Mouse (Mus musculus) E14TG2a.4 (cell line): Measurements from ENCODE around the gene Cnot6.
A peak's percentile ranks its signal among the peaks of the same experiment; 100 is the strongest.

Experiments
- H3K27me3 ChIP-seq: 2 replicates; pipeline ENCODE4 v1.6.1; 2014; ENCODE audit warnings: low read length, control low read depth; ENCODE audit not compliant: insufficient read depth
- H3K36me3 ChIP-seq: 2 replicates; pipeline ENCODE4 v1.6.1; 2014; ENCODE audit warnings: low read length, control low read depth; ENCODE audit not compliant: insufficient read depth
- H3K4me1 ChIP-seq: replicated peaks from 2 replicates; pipeline ENCODE4 v1.6.1; 2014; ENCODE audit warnings: low read depth, low read length, control low read depth
- H3K4me3 ChIP-seq: replicated peaks from 2 replicates; pipeline ENCODE4 v1.5.1; 2014; ENCODE audit warnings: mild to moderate bottlenecking, low read length
- H3K9me3 ChIP-seq: 2 replicates; pipeline ENCODE4 v1.6.1; 2014; ENCODE audit warnings: low read length, control low read depth
- CTCF ChIP-seq: conservative IDR thresholded peaks from 2 replicates; pipeline ENCODE4 v1.5.1; 2014; ENCODE audit warnings: low read length
- NANOG ChIP-seq: IDR thresholded peaks from 2 replicates; pipeline ENCODE4 v1.6.1; 2014; ENCODE audit warnings: borderline replicate concordance, low read length, mixed read lengths
- POU5F1 ChIP-seq: IDR thresholded peaks from 2 replicates; pipeline ENCODE4 v1.6.1; 2014; ENCODE audit warnings: low read length, borderline replicate concordance

Cnot6 gene

GRCm38 (mm10) chr11:49665462-49665861, 47.1 kb downstream of the Cnot6 start:
- H3K4me3 ChIP-seq = no peak overlapping the region
- H3K9me3 ChIP-seq = no peaks in the 10 kb centered on the region
- no peak for TF ChIP-seq NANOG
- no peak for TF ChIP-seq CTCF
- TF ChIP-seq POU5F1 = no peak
- H3K36me3 ChIP-seq = peaks cover 33% of the 10 kb centered on the region
- no peaks in the 10 kb centered on the region for H3K27me3 ChIP-seq
- H3K4me1 ChIP-seq = peaks cover 54% of the 10 kb centered on the region

- Histone ChIP-seq H3K27me3 (no peaks in the 10 kb centered on the region), H3K9me3 (no peaks in the 10 kb centered on the region), H3K4me3 (no peak overlapping the region), H3K4me1 (peaks cover 64% of the 10 kb centered on the region), H3K36me3 (peaks cover 25% of the 10 kb centered on the region)
- TF ChIP-seq CTCF (no peak), POU5F1 (no peak), NANOG (no peak)
Measured at GRCm38 (mm10) chr11:49664262-49665140, 48.0 kb downstream of the Cnot6 start.

DNA sequence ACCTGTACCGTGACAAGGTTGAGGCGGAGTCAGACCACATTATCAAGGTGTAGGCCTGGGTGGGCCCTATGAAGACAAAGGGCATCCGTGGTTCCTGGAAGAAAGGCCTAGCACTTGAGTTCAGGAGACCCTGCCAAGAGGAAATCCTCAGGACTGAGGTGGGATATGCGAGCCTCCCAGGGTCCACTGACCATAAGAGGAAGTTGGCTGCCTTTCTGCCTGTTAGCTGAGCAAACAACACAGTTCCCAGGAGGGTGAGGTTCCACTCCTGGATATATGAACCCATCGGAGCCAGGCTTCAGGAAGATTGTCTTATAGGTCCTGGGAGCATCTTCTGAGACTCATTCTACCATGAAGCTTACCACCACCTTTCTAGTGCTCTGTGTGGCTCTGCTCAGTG, 49.2 kb downstream of the Cnot6 start, which contains the start of gene Scgb3a1:
Gene Scgb3a1 (plus strand): TSS at position 301 of the 400 bp plus-strand sequence.
- TF ChIP-seq NANOG (no peak), POU5F1 (no peak), CTCF (no peak)
- H3K36me3 ChIP-seq = peaks cover 14% of the 10 kb centered on the region
- H3K4me1 ChIP-seq = peaks cover 71% of the 10 kb centered on the region

DNA sequence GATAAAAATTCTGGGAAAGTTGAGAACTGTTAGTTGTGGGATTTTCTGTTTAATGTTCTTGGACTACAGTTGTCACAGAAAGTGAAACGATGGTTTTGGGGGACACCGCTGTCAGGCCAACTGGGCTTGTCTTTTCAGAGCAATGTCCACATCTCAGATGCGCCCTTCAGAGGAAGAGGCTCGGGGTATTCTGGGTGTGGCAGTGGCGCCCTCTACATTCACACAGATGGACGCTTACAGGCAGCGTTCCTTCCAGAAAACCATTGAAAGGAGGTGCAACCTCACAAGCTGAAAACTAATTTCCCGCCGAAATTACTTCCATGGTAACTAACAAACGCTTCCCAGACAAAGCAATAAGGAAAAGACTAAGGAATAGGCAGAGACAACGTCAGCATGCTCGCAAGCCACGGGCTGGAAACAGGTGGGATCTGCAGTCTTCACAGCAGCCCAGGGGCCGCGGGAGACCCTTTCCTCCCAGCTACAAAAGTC, 50.2 kb downstream of the Cnot6 start:
- no peaks in the 10 kb centered on the region for H3K27me3 ChIP-seq
- no peak overlapping the region for H3K4me3 ChIP-seq
- H3K36me3 ChIP-seq = peaks cover 9% of the 10 kb centered on the region
- no peaks in the 10 kb centered on the region for H3K9me3 ChIP-seq
- peaks cover 76% of the 10 kb centered on the region for H3K4me1 ChIP-seq
- TF ChIP-seq NANOG (no peak), POU5F1 (no peak), CTCF (no peak)

More for the DNA sequence above, 49.2 kb downstream of the Cnot6 start, which contains the start of gene Scgb3a1:
- H3K27me3 ChIP-seq = no peaks in the 10 kb centered on the region
- H3K4me3 ChIP-seq = 0 out of 2 replicates have a peak within 1 kb of the TSS, but pooled peaks have one; percentile 21
- no peaks in the 10 kb centered on the region for H3K9me3 ChIP-seq

GRCm38 (mm10) chr11:49659470-49659799, 53.1 kb downstream of the Cnot6 start:
- H3K27me3 ChIP-seq = no peaks in the 10 kb centered on the region; the same call in 1 of the 2 replicates
- H3K4me3 ChIP-seq = peak overlapping the region; percentile 69
- peaks cover 11% of the 10 kb centered on the region for H3K9me3 ChIP-seq
- peaks cover 73% of the 10 kb centered on the region for H3K4me1 ChIP-seq
- TF ChIP-seq CTCF (no peak), NANOG (no peak), POU5F1 (no peak)
- peaks cover 6% of the 10 kb centered on the region for H3K36me3 ChIP-seq

DNA sequence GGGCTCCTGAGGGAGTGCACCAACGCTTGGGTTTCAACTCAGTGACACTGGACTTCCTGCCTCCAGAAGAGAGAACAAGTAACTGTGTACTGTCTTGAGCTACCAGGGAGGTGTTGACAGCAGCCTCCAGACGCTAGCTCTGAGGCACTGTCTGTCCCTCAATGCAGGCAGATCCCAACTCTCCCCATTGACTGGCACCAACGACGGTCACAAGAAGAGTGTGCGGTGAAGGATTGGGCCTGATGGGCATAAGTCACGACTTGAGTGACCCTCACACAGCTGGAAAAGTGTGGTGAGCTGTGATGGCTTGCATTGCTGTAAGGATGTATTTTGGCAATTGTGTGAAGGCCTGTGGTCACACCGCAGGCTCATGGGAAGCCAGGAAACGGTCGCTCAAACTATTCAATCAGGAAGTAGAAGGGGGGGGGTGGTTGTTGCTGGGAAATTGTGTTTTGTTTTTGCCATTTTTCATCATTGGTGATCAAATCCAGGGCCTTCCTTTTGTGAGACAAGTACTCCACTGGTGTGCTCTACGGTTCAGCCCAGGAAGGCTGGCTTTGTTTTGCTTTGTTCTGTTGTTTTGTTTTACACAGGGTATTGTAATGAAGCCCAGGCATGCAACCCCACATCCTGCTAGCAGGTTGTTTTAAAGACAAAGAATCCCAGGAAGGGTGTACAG, 53.6 kb downstream of the Cnot6 start:
- Histone ChIP-seq H3K27me3 (no peaks in the 10 kb centered on the region; the same call in 1 of the 2 replicates), H3K9me3 (peaks cover 16% of the 10 kb centered on the region), H3K36me3 (peaks cover under 1% of the 10 kb centered on the region), H3K4me3 (peak overlapping the region; percentile 69), H3K4me1 (peaks cover 68% of the 10 kb centered on the region)
- TF ChIP-seq NANOG (peak; percentile 97), CTCF (no peak), POU5F1 (no peak)

DNA sequence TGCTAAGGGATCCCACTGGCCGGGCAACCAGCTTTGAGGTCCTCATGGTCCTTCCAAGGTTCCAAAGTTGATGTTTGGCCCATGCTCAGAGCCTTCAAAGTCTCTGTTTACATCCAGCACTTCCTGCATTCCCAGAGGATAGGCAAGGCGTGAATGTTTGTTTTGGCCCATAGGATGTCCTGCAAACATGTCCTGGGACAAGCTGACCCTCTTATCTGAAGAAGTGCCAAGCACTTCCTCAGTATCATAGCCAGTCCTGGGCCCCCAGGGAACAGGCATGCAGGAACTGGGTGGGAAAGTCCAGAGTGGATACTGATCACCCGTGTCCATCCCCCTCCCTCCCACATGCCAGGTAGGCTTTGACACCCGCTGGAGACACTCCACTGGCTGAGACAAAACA, 54.5 kb downstream of the Cnot6 start:
- H3K4me3 ChIP-seq = no peak overlapping the region; the same call in 1 of the 2 replicates
- peaks cover 64% of the 10 kb centered on the region for H3K4me1 ChIP-seq
- H3K36me3 ChIP-seq = no peaks in the 10 kb centered on the region
- TF ChIP-seq POU5F1 = no peak
- TF ChIP-seq CTCF = no peak
- no peak for TF ChIP-seq NANOG
- H3K27me3 ChIP-seq = no peaks in the 10 kb centered on the region; the same call in 1 of the 2 replicates
- peaks cover 23% of the 10 kb centered on the region for H3K9me3 ChIP-seq

GRCm38 (mm10) chr11:49655501-49655900, 57.0 kb downstream of the Cnot6 start:
- Histone ChIP-seq H3K4me3 (no peak overlapping the region), H3K9me3 (peaks cover 23% of the 10 kb centered on the region), H3K4me1 (peaks cover 71% of the 10 kb centered on the region), H3K27me3 (no peaks in the 10 kb centered on the region; the same call in 1 of the 2 replicates), H3K36me3 (no peaks in the 10 kb centered on the region)
- TF ChIP-seq NANOG = no peak
- no peak for TF ChIP-seq POU5F1
- no peak for TF ChIP-seq CTCF

DNA sequence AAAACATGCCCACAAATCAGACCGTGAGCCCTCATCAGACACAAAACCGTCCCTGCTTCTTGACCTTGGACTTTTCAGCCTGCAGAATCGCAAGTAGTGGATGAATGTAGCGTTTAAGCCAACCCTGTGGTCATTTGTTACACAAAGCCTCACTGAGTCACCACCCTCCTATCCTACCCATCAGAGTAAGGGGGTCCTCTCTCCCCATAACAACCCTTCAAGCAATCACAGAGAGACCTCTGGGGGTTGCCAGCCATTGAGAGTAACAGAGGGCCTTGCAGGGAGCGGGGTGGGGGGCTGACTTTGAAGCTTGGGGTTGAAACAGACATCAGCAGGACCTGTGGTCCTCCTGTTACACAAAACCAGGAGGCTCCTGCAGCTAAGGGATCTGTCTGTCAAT, 57.9 kb downstream of the Cnot6 start:
- Histone ChIP-seq H3K27me3 (no peaks in the 10 kb centered on the region; the same call in 1 of the 2 replicates), H3K4me1 (peaks cover 69% of the 10 kb centered on the region), H3K36me3 (no peaks in the 10 kb centered on the region), H3K9me3 (peaks cover 23% of the 10 kb centered on the region), H3K4me3 (no peak overlapping the region)
- TF ChIP-seq POU5F1 (no peak), CTCF (no peak), NANOG (no peak)
